Mouse (Mus musculus): Measurements from ENCODE around the gene Ms4a8a.
"Not testable (repeated sequence)": the region's sequence is repeated elsewhere in the genome, so short reads cannot be mapped to it uniquely, and the experiment has no call there.

The Ms4a8a gene

DNA sequence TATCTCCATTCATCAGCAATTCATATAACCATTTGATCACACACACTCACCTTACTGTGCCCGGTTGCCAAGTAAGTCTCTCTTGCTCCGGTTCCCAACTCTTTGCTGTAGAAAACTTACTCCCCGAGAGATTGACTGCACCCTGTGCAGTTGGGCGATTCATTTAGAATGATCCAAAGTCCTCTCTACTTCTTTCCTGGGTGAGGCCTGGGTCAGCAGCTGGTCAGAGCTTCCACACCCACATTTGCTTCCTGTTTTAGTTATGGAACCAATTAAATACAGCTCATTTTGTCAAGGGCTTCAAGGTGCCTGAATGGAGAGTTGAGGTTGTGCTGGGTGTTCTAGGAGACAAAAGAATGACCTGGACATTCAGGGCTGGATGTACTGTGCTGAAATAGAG is at the start of gene Ms4a8a:
Gene Ms4a8a (minus strand): TSS at position 169 of the 400 bp plus-strand sequence.
- DNase-seq (ENCODE audit: low read depth, low spot score), result no peak

DNA sequence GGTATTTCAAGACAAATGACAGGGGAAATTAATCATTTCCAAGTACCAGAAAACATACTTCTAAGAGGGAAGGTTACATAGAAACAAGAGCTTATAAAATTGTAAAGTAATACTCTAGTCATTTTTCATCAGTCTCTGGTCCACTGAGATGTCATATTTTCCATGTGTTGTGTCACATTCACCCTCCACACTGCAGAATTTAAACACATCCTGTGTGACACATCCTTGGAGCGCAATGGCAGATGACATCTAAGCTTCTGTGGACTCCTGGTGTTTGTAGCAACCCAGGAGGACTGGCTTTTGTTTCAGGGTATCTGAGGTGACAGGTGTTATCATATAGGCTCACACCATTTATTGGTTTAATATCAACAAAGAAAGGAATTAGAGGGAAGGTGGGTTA is 48.8 kb upstream of the Ms4a8a start:
- DNase-seq (ENCODE audit: low read depth, low spot score), result no peak

DNA sequence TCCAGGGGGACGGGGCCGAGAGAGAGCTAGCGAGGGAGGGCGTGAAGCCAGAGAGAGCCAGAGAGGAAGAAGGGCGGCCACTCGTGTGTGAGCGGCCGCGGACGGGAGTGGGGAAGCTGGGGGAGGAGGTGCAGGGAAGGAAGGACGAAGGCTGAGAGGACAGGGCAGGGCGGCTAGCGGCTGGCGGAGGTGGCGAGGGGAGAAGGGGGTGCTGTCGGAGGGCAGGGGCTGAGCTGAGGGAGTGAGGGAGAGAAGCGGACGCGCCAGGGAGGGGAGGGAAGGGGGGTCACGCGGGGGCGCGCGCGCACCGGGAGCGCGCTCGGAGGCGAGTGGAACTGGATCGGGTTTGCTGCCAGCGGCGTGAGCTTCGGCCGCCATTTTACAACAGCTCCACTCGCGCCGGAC is 40.1 kb upstream of the Ms4a8a start:
- DNase-seq (ENCODE audit: low read depth, low spot score), result not testable (repeated sequence)

DNA sequence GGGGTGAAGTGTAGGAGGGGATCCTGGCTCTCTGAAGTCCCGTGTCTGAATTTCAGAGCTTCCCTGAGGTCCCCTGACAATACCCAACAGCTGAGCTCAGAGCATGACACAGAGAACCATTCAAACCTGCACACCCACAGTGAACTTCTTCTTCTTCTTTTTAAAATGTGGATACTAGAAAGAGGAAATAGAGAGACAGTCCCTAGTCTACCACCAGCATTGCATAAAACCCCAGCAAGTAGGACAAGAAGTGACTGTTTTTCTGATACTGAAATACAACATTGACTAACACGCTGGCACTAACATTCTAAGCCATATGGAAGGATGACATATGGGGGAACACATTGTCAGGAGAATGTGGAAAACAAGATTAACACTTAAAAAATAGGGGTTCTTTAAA is 38.4 kb upstream of the Ms4a8a start:
- peak; percentile 65 for DNase-seq (ENCODE audit: low read depth, low spot score)

DNA sequence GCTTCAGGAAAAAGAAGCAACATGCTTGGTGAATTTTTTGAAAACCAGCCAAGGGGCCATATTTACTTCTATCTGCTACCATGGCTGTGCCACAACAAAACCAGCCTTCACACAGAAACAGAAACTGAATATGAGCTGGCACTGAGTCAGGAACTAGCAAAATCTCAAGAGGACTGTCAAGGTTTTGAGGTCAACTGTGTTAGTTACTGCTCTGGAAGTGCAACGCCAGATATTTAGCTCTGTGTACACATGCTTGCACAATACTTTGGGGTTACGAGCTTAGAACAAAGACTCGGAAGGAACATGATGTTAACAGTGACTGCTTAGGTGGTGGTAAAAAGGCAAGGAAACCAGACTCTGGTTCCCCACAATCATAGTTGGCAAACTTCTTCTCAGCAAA is 26.8 kb upstream of the Ms4a8a start:
- no peak for DNase-seq (ENCODE audit: low read depth, low spot score)

DNA sequence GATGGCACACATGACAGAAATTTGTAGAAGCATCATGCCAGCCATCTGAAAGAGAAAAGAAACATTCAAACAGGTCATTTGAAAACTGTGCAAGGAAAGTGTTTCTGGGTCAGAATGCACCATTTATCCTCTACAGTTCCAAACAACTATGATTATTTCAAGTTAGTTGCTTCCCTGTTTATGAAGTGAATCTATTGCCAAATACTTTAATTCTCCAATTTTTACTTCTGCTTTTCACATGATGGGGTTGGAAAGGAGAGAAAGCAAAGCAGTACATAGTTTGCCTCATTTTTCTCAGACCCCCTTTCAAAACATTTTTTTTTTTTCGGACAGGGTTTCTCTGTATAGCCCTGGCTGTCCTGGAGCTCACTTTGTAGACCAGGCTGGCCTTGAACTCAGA is 21.0 kb upstream of the Ms4a8a start:
- no peak for DNase-seq (ENCODE audit: low read depth, low spot score)

DNA sequence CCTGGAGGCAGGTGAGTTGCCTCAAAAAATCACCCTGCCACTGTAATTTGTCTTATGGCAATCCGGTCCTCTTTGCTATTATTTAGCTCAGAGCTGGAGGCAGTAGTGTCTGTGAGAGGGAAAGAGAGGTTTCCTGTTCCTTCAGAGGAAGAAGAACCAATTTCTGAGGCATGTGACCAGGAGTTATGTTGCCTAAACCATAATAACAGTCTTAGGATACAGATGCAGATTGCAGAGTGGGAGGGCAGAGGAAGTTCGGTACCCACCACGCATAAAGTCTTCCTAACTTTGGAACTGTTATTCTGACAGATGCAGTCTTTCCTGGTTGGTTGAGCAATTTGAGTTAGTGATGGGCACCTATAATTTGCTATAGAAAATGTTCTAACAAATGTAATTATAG is 17.5 kb upstream of the Ms4a8a start:
- DNase-seq (ENCODE audit: low read depth, low spot score), result no peak

DNA sequence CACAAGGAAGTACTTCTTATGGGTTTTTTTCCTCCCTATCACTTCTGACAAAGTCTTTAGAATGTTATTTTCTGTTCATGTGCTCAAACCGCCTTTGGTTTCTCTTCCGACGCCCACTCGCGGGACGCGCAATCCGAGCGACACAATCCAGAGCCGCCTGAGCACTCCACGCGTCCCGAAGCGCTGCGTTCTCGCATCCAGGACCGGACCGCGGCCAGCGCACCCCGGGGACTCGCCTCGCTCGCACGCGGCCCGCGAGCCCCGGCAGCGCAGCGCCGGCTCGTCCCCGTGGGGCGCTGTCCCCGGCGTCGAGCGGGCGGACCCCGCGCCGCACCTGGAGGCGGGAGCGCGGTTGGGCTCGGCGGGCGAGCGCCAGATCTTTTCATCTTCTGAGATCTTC is 11.2 kb upstream of the Ms4a8a start:
- not testable (repeated sequence) for DNase-seq (ENCODE audit: low read depth, low spot score)

DNA sequence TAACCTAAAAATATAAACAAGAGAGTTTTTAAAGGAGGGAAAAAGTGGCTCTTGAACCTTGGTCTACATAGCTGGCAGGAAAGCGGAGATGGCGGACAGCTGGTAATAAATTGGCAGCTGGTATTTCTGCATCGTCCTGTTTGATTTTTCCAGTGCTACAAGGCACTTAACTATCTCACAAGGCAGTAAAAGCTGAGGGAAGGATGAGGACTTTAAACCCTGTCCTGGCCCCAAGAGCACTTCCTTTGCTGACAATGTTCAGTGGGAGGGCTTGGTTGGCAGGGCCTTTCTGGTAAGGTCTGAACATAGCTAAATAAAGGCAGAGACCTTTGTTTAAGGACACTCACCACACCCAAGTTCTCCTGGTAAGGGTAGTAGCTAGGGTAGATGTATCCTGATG is 10.5 kb downstream of the Ms4a8a start:
- DNase-seq (ENCODE audit: low read depth, low spot score), result no peak

DNA sequence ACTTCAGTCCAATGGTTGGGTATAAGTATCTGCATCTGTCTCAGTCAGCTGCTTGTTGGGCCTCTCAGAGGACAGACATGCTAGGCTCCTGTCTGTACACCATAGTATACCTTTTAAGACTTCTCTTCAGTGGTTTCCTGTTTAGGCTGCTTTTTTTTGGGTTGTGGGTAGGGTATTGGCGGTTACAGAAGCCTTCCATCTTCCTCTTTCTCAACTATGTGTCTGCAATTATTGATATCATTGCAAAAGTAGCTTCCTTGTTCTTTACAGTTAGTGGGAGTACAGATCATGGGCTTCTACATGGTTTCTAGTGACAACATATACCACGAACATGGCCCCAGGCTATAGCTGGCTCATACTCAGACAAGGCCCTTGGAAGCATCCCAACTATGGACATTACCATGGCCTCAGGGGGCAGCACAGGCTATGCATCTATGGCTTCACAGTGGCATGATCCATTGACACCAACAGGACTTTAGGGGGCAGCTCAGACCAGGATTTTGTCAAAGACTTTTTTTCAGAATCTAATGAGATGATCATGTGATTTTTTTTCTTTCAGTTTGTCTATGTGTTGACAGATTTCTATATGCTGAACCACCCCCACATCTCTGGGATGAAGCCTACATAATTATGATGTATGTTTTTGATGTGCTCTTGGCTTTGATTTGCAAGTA is 15.6 kb downstream of the Ms4a8a start:
- no peak for DNase-seq (ENCODE audit: low read depth, low spot score)

DNA sequence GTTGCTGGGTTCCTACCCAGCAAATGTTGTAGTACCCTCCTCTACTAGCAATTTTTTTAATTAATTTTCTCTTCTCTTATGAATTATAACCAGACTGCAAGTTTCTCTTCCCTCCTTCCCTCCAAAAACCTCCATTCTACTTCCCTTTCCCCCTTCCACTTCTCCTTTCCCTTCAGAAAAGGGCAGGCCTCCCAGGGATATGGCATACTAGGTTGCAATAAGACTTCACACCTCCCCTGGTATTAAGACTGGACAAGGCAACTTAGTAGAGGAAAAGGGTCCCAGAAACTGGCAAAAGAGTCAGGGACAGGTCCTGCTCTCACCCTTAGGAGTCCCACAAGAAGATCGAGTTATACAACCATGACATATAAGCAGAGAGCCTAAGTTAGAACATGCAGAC is 20.0 kb downstream of the Ms4a8a start:
- DNase-seq (ENCODE audit: low read depth, low spot score), result no peak

DNA sequence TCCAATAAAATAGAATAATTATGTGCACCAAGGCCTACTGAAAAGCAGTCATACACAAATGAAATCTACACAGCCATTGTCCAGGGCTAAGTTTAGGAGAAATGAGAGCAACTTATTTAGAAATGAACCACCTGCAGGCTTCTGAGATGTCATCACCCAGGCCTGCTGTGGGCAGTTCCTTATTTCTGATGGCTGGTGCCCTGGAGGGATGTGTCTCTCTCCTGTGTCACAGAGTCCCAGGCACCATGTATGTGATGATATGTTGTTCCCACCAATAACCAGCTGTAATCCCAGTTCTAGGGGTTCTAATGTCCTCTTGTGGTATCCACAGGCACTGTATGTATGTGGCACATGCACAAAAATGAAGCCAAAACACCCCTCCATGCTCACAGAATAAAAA is 20.9 kb downstream of the Ms4a8a start:
- DNase-seq (ENCODE audit: low read depth, low spot score), result no peak

DNA sequence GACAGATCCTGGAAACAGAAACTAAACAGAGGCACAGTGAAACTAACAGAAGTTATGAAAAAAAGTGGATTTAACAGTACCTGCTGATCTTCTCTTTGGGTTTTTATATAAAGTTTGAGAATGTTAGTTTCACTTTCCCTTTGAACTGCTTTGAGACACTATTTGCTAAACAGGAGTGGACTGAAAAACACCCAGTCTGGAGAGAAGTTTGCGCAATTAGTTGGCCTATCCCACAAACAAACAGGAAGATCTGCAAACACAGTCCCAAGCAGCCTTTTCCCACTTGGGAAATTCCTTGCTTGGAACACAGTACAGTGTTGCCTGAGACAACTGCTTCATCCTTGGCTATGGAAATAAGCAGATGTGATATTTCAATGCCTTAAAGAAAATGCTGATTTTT is 25.2 kb downstream of the Ms4a8a start:
- not testable (repeated sequence) for DNase-seq (ENCODE audit: low read depth, low spot score)

DNA sequence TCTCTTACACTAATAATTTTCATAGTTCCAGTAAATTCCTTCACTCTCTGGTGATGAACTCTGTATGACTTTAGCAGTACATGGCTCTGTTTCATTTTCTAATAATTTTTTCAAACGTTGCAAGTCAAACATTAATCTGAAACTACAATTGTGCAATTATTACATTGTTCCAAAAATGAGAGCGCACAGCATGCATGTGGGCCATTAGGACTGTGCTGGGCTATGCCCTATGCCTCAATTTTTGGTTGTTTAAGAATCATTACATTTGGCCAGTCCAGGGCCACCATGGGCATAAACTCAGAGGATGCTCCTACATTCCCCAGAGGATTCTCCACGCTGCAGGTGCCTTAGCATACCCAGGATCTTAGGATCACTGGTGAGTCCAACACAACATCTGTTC is 27.6 kb downstream of the Ms4a8a start:
- DNase-seq (ENCODE audit: low read depth, low spot score), result no peak

DNA sequence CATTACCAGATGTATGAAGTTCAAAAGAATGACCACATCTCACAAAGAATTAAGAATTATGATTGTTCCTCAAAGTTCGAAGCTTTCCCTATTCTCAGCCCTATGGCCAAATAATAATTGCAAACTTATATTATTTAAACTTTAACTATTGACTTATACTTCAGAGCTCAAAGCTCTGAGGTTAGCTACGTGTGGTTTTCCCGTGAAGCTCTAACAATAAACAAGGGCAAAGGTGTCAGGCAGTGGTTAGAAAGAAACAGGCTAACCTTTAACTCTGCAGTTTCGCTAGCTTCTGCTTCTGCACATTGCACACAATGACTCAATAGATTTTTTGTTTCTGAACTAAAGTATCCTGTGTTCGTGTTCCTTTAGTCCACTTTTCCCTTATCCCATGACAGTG is 28.0 kb downstream of the Ms4a8a start:
- DNase-seq (ENCODE audit: low read depth, low spot score), result no peak

DNA sequence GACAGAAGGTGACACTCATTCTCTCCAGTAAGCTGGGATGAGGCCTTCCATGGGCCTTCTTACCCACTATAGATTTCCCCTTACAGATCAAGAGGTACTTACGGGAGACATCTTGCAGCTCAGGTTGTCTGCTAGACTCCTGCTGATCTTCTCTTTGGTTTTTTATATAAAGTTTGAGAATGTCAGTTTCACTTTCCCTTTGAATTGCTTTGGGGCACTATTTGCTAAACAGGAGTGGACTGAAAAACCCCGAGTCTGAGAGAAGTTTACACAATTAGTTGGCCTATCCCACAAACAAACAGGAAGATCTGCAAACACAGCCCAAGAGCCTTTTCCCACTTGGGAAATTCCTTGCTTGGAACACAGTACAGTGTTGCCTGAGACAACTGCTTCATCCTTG is 30.6 kb downstream of the Ms4a8a start:
- DNase-seq (ENCODE audit: low read depth, low spot score), result no peak

DNA sequence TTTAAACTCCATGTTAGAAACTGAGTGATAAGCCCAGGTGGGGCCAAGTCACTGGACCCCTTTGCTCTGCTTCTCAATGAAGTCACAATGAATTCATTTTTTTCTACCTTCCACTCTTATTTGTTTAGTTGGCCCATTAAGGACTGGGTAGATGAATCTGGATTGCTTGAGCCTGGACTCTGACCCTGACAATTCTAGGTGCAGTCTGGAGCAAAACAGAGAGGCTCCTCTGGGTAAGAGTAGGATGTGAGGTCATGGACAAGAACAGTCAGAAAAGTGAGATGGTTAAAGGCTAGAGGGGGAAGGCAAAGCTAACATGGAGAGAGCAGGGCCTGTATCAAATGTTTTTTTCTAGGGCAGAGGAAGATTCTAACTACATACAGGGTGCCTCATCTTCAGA is 31.5 kb downstream of the Ms4a8a start:
- no peak for DNase-seq (ENCODE audit: low read depth, low spot score)

DNA sequence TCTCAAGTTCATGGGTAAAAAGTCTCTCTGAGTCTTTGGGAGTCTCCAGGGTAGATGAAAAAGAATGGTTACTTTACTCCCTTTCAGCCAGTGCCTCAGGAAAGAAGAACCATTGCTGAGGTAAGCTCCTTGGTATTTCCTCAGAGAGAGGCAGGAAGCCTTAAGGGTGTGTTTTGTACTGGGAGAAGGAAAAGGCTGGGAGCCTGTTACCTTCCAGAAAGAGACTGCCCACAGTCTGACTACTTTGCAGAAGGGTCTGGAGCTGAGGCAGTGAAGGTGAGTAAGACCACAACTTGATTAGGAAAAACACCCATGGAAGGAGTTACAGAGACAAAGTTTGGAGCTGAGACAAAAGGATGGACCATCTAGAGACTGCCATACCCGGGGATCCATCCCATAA is 32.4 kb downstream of the Ms4a8a start:
- DNase-seq (ENCODE audit: low read depth, low spot score), result no peak

DNA sequence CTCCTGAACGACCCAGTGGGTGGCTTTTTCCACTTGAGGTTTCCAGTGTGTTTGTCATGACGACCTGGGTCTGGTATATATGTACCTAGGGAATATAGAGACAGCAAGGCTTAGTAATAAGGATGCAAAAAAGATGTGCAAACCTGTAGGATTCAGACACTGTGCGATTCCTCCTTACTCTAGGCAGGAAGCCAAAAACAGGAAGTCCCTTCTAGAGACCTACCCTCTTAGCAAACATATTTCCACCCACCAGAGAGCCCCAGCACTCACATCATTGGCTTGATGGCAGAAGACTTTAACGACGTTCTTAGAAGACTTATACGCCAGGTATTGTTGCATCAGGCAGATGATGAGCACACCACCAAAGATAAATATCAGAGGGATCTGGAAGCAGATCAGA is 32.9 kb downstream of the Ms4a8a start:
- no peak for DNase-seq (ENCODE audit: low read depth, low spot score)

DNA sequence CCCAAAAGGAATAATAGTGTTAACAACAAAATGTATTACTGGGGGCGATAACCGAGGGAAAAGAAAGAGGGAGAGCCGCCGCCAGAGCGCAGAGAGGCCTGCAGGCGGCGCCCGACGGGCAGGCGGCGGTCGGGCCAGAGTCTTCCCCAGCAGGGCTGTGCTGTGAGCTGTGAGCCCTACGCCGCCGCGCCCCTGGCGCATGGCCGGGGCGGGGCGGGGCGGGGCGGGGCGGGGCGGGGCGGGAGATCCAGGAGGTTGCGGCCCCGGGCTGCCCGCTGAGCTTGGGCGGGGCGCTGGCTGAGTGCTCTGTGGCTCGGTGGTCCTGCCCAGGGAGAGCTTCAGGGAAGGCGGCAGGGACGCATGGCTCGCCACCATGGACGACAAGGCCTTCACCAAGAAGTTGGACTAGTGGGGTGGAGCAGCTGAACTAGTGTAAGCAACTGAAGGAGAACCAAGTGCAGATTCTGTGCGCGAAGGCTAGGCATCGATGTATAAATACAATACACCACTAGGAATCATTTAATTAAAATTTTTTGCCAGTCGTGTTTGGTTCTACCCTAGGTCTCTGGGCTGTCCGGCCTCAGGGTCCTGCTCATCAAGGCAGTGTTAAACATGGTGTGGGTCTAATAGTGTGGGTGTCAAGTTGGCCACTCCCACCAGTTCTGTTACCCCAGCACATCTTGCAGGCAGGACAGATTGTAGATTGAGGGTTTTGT is 35.7 kb downstream of the Ms4a8a start:
- peak; percentile 8 for DNase-seq (ENCODE audit: low read depth, low spot score)

DNA sequence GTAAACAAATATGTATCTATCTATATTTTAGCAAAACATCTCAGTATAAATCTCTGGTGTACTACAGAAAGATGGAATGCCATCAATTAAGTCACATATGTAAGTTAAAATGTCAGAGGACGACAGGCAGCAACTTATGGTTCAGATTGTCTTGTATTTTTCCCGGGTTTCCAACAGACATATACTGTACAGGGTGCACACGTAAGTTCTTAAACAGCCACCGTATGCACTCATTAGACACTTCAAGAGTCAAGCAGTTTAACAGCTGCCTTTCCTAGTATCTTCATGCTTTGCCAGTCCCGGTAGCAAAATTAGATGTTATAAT is 36.3 kb downstream of the Ms4a8a start:
- no peak for DNase-seq (ENCODE audit: low read depth, low spot score)

DNA sequence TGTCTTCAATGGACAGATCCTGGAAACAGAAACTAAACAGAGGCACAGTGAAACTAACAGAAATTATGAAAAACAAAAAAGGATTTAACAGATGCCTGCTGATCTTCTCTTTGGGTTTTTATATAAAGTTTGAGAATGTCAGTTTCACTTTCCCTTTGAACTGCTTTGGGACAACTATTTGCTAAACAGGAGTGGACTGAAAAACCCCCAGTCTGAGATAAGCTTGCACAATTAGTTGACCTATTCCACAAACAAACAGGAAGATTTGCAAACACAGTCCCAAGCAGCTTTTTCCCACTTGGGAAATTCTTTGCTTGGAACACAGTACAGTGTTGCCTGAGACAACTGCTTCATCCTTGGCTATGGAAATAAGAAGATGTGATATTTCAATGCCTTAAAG is 43.3 kb downstream of the Ms4a8a start:
- no peak for DNase-seq (ENCODE audit: low read depth, low spot score)

DNA sequence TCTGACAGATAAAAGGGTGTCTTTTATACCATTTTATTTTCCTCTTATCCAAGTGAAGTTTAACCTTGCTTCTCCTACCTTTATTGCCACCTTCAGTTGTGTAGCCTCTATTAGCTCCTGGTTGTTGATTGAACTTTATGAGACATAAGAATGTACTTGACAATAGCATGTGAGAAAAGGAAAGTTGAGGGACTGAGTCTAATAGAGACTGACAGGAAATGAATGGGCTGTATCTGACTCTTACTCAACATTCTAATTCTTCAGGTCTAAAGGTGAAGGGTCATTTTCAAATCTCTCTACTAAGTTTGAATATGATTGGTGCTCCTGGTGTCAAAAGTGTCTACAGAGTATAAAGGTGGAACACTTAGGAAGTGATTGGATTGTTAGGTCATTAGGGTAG is 58.5 kb downstream of the Ms4a8a start:
- no peak for DNase-seq (ENCODE audit: low read depth, low spot score)

DNA sequence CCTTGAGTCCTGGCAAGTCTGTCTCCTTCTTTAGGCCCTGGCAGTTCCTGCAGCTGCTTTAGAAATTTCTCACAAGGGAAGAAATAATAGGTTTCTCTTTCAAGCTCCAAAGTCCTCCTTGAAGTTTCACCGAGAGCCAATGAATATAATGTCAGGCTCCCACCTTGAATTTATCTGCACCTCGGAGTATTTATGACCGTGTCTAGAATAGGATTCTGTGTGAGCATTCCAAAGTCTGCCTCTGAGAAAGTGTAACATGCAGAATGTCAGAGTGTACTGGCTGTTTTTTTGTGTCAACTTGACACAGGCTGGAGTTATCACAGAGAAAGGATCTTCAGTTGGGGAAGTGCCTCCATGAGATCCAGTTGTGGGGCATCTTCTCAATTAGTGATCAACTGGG is 63.0 kb downstream of the Ms4a8a start, which contains the start of gene Ms4a18:
Gene Ms4a18 (minus strand): TSS at position 141 of the 400 bp plus-strand sequence.
- no peak for DNase-seq (ENCODE audit: low read depth, low spot score)
